Mouse (Mus musculus): ENCODE measurements around the gene Syngr1. TPM values are rescaled to one million over a fixed set of nuclear protein-coding genes. Genes with fewer than 3 reads are reported as not detected.

Syngr1 gene
- polyA plus RNA-seq, 1 experiment from 2014 or later = 26.3 TPM

GRCm38 (mm10) chr15:80098809-80099208, 7.7 kb downstream of the Syngr1 start:
- WGBS = 32% methylated on average over 9 of the region's 9 CpGs
- no peak overlapping the region for H3K27ac ChIP-seq (replicated peaks; ENCODE audit: low read depth, low read length)
- ATAC-seq (ENCODE audit: low FRiP score, low TSS enrichment) (no peak), DNase-seq (peak; percentile 32)
- peak overlapping the region; percentile 26; the same call in 1 of the 2 replicates for H3K9ac ChIP-seq (replicated peaks; ENCODE audit: low read length)
- H3K36me3 ChIP-seq (ENCODE audit: control insufficient read depth, insufficient read depth, low read length) = no peaks in the 10 kb centered on the region
- no peak overlapping the region for H3K4me3 ChIP-seq (replicated peaks; ENCODE audit: low read depth, low read length)
- H3K9me3 ChIP-seq (ENCODE audit: control insufficient read depth, low read length) = no peaks in the 10 kb centered on the region
- H3K4me1 ChIP-seq (ENCODE audit: control insufficient read depth, insufficient read depth, low read length) = peaks cover 31% of the 10 kb centered on the region
- no peak overlapping the region for H3K4me2 ChIP-seq (ENCODE audit: low read length)
- no peaks in the 10 kb centered on the region for H3K27me3 ChIP-seq (ENCODE audit: control insufficient read depth, insufficient read depth, low read length)

- WGBS = 87% methylated on average over 3 of the region's 3 CpGs
- Histone ChIP-seq H3K27me3 (ENCODE audit: control insufficient read depth, insufficient read depth, low read length) (no peaks in the 10 kb centered on the region), H3K27ac (replicated peaks; ENCODE audit: low read depth, low read length) (no peak overlapping the region), H3K4me2 (ENCODE audit: low read length) (no peak overlapping the region), H3K4me3 (replicated peaks; ENCODE audit: low read depth, low read length) (no peak overlapping the region), H3K9ac (replicated peaks; ENCODE audit: low read length) (no peak overlapping the region), H3K9me3 (ENCODE audit: control insufficient read depth, low read length) (no peaks in the 10 kb centered on the region), H3K36me3 (ENCODE audit: control insufficient read depth, insufficient read depth, low read length) (no peaks in the 10 kb centered on the region), H3K4me1 (ENCODE audit: control insufficient read depth, insufficient read depth, low read length) (peaks cover 31% of the 10 kb centered on the region)
- no peak for ATAC-seq (ENCODE audit: low FRiP score, low TSS enrichment)
- DNase-seq = no peak
Observed at GRCm38 (mm10) chr15:80099477-80099876, 8.3 kb downstream of the Syngr1 start.

GRCm38 (mm10) chr15:80100196-80100595, 9.1 kb downstream of the Syngr1 start:
- H3K9ac ChIP-seq (replicated peaks; ENCODE audit: low read length) = no peak overlapping the region
- no peaks in the 10 kb centered on the region for H3K9me3 ChIP-seq (ENCODE audit: control insufficient read depth, low read length)
- no peak overlapping the region for H3K4me2 ChIP-seq (ENCODE audit: low read length)
- ATAC-seq (ENCODE audit: low FRiP score, low TSS enrichment) (no peak), DNase-seq (no peak)
- no peaks in the 10 kb centered on the region for H3K27me3 ChIP-seq (ENCODE audit: control insufficient read depth, insufficient read depth, low read length)
- peaks cover 31% of the 10 kb centered on the region for H3K4me1 ChIP-seq (ENCODE audit: control insufficient read depth, insufficient read depth, low read length)
- H3K36me3 ChIP-seq (ENCODE audit: control insufficient read depth, insufficient read depth, low read length) = no peaks in the 10 kb centered on the region
- WGBS = 82% methylated on average over 3 of the region's 3 CpGs
- no peak overlapping the region for H3K4me3 ChIP-seq (replicated peaks; ENCODE audit: low read depth, low read length)
- no peak overlapping the region for H3K27ac ChIP-seq (replicated peaks; ENCODE audit: low read depth, low read length)

- Histone ChIP-seq H3K4me3 (replicated peaks; ENCODE audit: low read depth, low read length) (no peak overlapping the region), H3K9ac (replicated peaks; ENCODE audit: low read length) (no peak overlapping the region), H3K36me3 (ENCODE audit: control insufficient read depth, insufficient read depth, low read length) (no peaks in the 10 kb centered on the region), H3K4me2 (ENCODE audit: low read length) (no peak overlapping the region), H3K9me3 (ENCODE audit: control insufficient read depth, low read length) (no peaks in the 10 kb centered on the region), H3K27me3 (ENCODE audit: control insufficient read depth, insufficient read depth, low read length) (no peaks in the 10 kb centered on the region), H3K4me1 (ENCODE audit: control insufficient read depth, insufficient read depth, low read length) (peaks cover 31% of the 10 kb centered on the region), H3K27ac (replicated peaks; ENCODE audit: low read depth, low read length) (no peak overlapping the region)
- ATAC-seq (ENCODE audit: low FRiP score, low TSS enrichment) (no peak), DNase-seq (no peak)
- 90% methylated on average over 10 of the region's 10 CpGs for WGBS
Observed at GRCm38 (mm10) chr15:80100871-80101270, 9.7 kb downstream of the Syngr1 start.

GRCm38 (mm10) chr15:80101503-80101902, 10.4 kb downstream of the Syngr1 start:
- 88% methylated on average over 6 of the region's 6 CpGs for WGBS
- DNase-seq (no peak), ATAC-seq (ENCODE audit: low FRiP score, low TSS enrichment) (no peak)
- no peaks in the 10 kb centered on the region for H3K9me3 ChIP-seq (ENCODE audit: control insufficient read depth, low read length)
- no peak overlapping the region for H3K9ac ChIP-seq (replicated peaks; ENCODE audit: low read length)
- H3K27ac ChIP-seq (replicated peaks; ENCODE audit: low read depth, low read length) = no peak overlapping the region
- peaks cover 27% of the 10 kb centered on the region for H3K4me1 ChIP-seq (ENCODE audit: control insufficient read depth, insufficient read depth, low read length)
- no peaks in the 10 kb centered on the region for H3K36me3 ChIP-seq (ENCODE audit: control insufficient read depth, insufficient read depth, low read length)
- H3K27me3 ChIP-seq (ENCODE audit: control insufficient read depth, insufficient read depth, low read length) = no peaks in the 10 kb centered on the region
- H3K4me2 ChIP-seq (ENCODE audit: low read length) = no peak overlapping the region
- H3K4me3 ChIP-seq (replicated peaks; ENCODE audit: low read depth, low read length) = no peak overlapping the region

- Histone ChIP-seq H3K9me3 (ENCODE audit: control insufficient read depth, low read length) (no peaks in the 10 kb centered on the region), H3K27ac (replicated peaks; ENCODE audit: low read depth, low read length) (no peak overlapping the region)
- WGBS = 85% methylated on average over 6 of the region's 6 CpGs
Observed at GRCm38 (mm10) chr15:80102495-80102894, 11.4 kb downstream of the Syngr1 start.

GRCm38 (mm10) chr15:80105490-80106410, 14.6 kb downstream of the Syngr1 start:
- Histone ChIP-seq H3K9me3 (ENCODE audit: control insufficient read depth, low read length) (no peaks in the 10 kb centered on the region), H3K4me3 (replicated peaks; ENCODE audit: low read depth, low read length) (no peak overlapping the region), H3K4me1 (ENCODE audit: control insufficient read depth, insufficient read depth, low read length) (no peaks in the 10 kb centered on the region), H3K9ac (replicated peaks; ENCODE audit: low read length) (no peak overlapping the region), H3K27ac (replicated peaks; ENCODE audit: low read depth, low read length) (peak overlapping the region; percentile 76), H3K36me3 (ENCODE audit: control insufficient read depth, insufficient read depth, low read length) (0 out of 2 replicates have a peak, but pooled peaks cover 6% of the 10 kb centered on the region), H3K27me3 (ENCODE audit: control insufficient read depth, insufficient read depth, low read length) (no peaks in the 10 kb centered on the region), H3K4me2 (ENCODE audit: low read length) (no peak overlapping the region)
- ATAC-seq (ENCODE audit: low FRiP score, low TSS enrichment) (no peak), DNase-seq (peak; percentile 41)
- WGBS = 50% methylated on average over 12 of the region's 12 CpGs

More at GRCm38 (mm10) chr15:80102495-80102894, 11.4 kb downstream of the Syngr1 start:
- Histone ChIP-seq H3K4me3 (replicated peaks; ENCODE audit: low read depth, low read length) (no peak overlapping the region), H3K4me1 (ENCODE audit: control insufficient read depth, insufficient read depth, low read length) (peaks cover 17% of the 10 kb centered on the region), H3K36me3 (ENCODE audit: control insufficient read depth, insufficient read depth, low read length) (no peaks in the 10 kb centered on the region), H3K4me2 (ENCODE audit: low read length) (no peak overlapping the region), H3K27me3 (ENCODE audit: control insufficient read depth, insufficient read depth, low read length) (no peaks in the 10 kb centered on the region), H3K9ac (replicated peaks; ENCODE audit: low read length) (no peak overlapping the region)
- ATAC-seq (ENCODE audit: low FRiP score, low TSS enrichment) (no peak), DNase-seq (no peak)

- no peaks in the 10 kb centered on the region for H3K9me3 ChIP-seq (ENCODE audit: control insufficient read depth, low read length)
- no peaks in the 10 kb centered on the region for H3K4me1 ChIP-seq (ENCODE audit: control insufficient read depth, insufficient read depth, low read length)
- no peak overlapping the region for H3K4me2 ChIP-seq (ENCODE audit: low read length)
- H3K4me3 ChIP-seq (replicated peaks; ENCODE audit: low read depth, low read length) = no peak overlapping the region
- no peak overlapping the region for H3K9ac ChIP-seq (replicated peaks; ENCODE audit: low read length)
- no peak overlapping the region for H3K27ac ChIP-seq (replicated peaks; ENCODE audit: low read depth, low read length)
- ATAC-seq (ENCODE audit: low FRiP score, low TSS enrichment) = no peak
- H3K27me3 ChIP-seq (ENCODE audit: control insufficient read depth, insufficient read depth, low read length) = no peaks in the 10 kb centered on the region
- 94% methylated on average over 8 of the region's 8 CpGs for WGBS
- peaks cover 19% of the 10 kb centered on the region for H3K36me3 ChIP-seq (ENCODE audit: control insufficient read depth, insufficient read depth, low read length)
- no peak for DNase-seq
Observed at GRCm38 (mm10) chr15:80107143-80107542, 16.0 kb downstream of the Syngr1 start.

- H3K4me1 ChIP-seq (ENCODE audit: control insufficient read depth, insufficient read depth, low read length) = no peaks in the 10 kb centered on the region
- no peak overlapping the region for H3K27ac ChIP-seq (replicated peaks; ENCODE audit: low read depth, low read length)
- H3K9ac ChIP-seq (replicated peaks; ENCODE audit: low read length) = no peak overlapping the region
- no peak overlapping the region for H3K4me3 ChIP-seq (replicated peaks; ENCODE audit: low read depth, low read length)
- no peaks in the 10 kb centered on the region for H3K9me3 ChIP-seq (ENCODE audit: control insufficient read depth, low read length)
- H3K36me3 ChIP-seq (ENCODE audit: control insufficient read depth, insufficient read depth, low read length) = peaks cover 22% of the 10 kb centered on the region
- WGBS = 87% methylated on average over 3 of the region's 3 CpGs
- H3K4me2 ChIP-seq (ENCODE audit: low read length) = no peak overlapping the region
- DNase-seq = no peak
- ATAC-seq (ENCODE audit: low FRiP score, low TSS enrichment) = no peak
- H3K27me3 ChIP-seq (ENCODE audit: control insufficient read depth, insufficient read depth, low read length) = no peaks in the 10 kb centered on the region
Observed at GRCm38 (mm10) chr15:80107575-80107974, 16.4 kb downstream of the Syngr1 start.

Data from midbrain, embryonic 14.5 days (tissue).